ENCODE assay signal across 12 mouse cellular contexts in the genomic region with DNA sequence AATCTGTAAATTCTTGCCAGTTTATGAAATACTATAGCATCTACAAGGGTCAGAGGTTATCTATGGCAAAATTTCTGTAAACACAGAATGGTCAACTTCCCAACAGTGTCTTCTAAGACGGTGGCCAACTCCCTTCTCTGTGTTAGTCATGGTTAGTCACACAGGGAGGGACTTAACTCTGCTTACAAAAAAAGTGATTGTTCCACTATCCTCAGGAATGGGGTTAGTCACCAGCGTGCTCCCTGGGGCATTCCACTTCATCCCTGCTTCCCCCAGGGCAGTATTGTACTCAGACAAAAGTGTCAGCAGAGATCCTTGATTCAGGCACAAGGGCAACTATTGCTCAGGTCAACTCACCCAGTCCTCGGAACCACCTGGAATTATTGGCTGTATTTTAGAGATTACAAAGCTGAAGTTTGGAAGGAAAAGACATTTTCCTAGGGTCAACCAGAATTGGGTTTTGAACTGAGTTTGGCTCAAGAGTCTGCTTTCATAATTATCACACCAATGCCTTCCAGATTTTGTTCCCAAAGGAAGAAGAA.
DNase-seq lines count a peak whose midpoint lies in the region; ATAC-seq and TF ChIP-seq lines count a peak whose summit lies in the region.
"Had no signal": no experiment of that assay in that cellular context is flagged by ENCODE, and none has a peak within 500 bp of the region (broad histone marks: within the 10 kb centered on the region; RNA-seq: fewer than 3 reads in every experiment).

No protein-coding gene starts in this region.

- H3K4me1 ChIP-seq in stomach, embryonic 16.5 days (ENCODE audit: control insufficient read depth, insufficient read depth, low read length) = no peaks in the 10 kb centered on the region
- H3K4me1 ChIP-seq in liver, postnatal 0 days (ENCODE audit: insufficient read depth) = 0 out of 2 replicates have a peak, but pooled peaks cover 3% of the 10 kb centered on the region
- H3K4me1 ChIP-seq: lung, embryonic 15.5 days; midbrain, embryonic 12.5 days had no signal

- no peak overlapping the region for H3K9ac ChIP-seq in stomach, embryonic 16.5 days (ENCODE audit: low read length)
- H3K9ac ChIP-seq in liver, postnatal 0 days (replicated peaks) = no peak overlapping the region
- H3K9ac ChIP-seq: lung, embryonic 15.5 days; midbrain, embryonic 12.5 days had no signal

- peak; percentile 51 for DNase-seq in gastrocnemius, adult 2 months
- no peak for DNase-seq in gastrocnemius, postnatal 4 days (ENCODE audit: low spot score in 2 of 2)
- DNase-seq in NIH3T3 (ENCODE audit: low read depth) (peak; percentile 84), liver (no peak)
- DNase-seq in heart, adult 9 months (ENCODE audit: low spot score in 2 of 2) = peak; percentile 10 to 44
- DNase-seq in right cerebral cortex, postnatal 4 days = no peak
- DNase-seq in liver, postnatal 0 days = no peak
- DNase-seq: cerebellum, adult 11-12 months; kidney, postnatal 25 days had no signal

- peak; percentile 77; the same call in 1 of the 2 replicates for ATAC-seq in stomach, embryonic 16.5 days (ENCODE audit: insufficient read depth, low FRiP score)
- no peak for ATAC-seq in liver, postnatal 0 days

- intact Hi-C loops in gastrocnemius, adult 2 months (cut with DNase I) = no loop called here

- H3K4me2 ChIP-seq in stomach, embryonic 16.5 days (ENCODE audit: low read depth, low read length) = no peak overlapping the region
- no peak overlapping the region for H3K4me2 ChIP-seq in liver, postnatal 0 days (ENCODE audit: low read depth, low read length)
- H3K4me2 ChIP-seq: lung, embryonic 15.5 days; midbrain, embryonic 12.5 days had no signal

- H3K27ac ChIP-seq in gastrocnemius, adult 2 months = no peak overlapping the region
- H3K27ac ChIP-seq in stomach, embryonic 16.5 days (ENCODE audit: low read length) = no peak overlapping the region
- no peak overlapping the region for H3K27ac ChIP-seq in liver, postnatal 0 days (ENCODE audit: low read depth)
- H3K27ac ChIP-seq: lung, embryonic 15.5 days; midbrain, embryonic 12.5 days had no signal

- TF ChIP-seq CTCF in gastrocnemius, adult 2 months (IDR thresholded peaks at IDR 0.05) = no peak
- TF ChIP-seq CTCF in liver, postnatal 0 days (IDR thresholded peaks at IDR 0.05; ENCODE audit: low read depth) = no peak

- WGBS in stomach, embryonic 16.5 days = 53% methylated on average over 3 of the region's 3 CpGs
- whole genome bisulfite sequencing in liver, postnatal 0 days (ENCODE audit: insufficient replicate concordance) = 55% methylated on average over 3 of the region's 3 CpGs

- H3K27me3 ChIP-seq in stomach, embryonic 16.5 days (ENCODE audit: control insufficient read depth, insufficient read depth, low read length) = no peaks in the 10 kb centered on the region
- no peaks in the 10 kb centered on the region for H3K27me3 ChIP-seq in liver, postnatal 0 days (ENCODE audit: insufficient read depth, low read length)
- H3K27me3 ChIP-seq: lung, embryonic 15.5 days; midbrain, embryonic 12.5 days had no signal

- H3K4me3 ChIP-seq in gastrocnemius, adult 2 months = no peak overlapping the region
- H3K4me3 ChIP-seq in stomach, embryonic 16.5 days (replicated peaks; ENCODE audit: low read length) = no peak overlapping the region
- no peak overlapping the region for H3K4me3 ChIP-seq in liver, postnatal 0 days (ENCODE audit: low read depth, low read length)
- H3K4me3 ChIP-seq: lung, embryonic 15.5 days; midbrain, embryonic 12.5 days had no signal

- no peaks in the 10 kb centered on the region for H3K36me3 ChIP-seq in stomach, embryonic 16.5 days (ENCODE audit: control insufficient read depth, insufficient read depth, low read length)
- H3K36me3 ChIP-seq in liver, postnatal 0 days (replicated peaks; ENCODE audit: insufficient read depth, low read length) = no peaks in the 10 kb centered on the region
- H3K36me3 ChIP-seq: lung, embryonic 15.5 days; midbrain, embryonic 12.5 days had no signal

- no peak for TF ChIP-seq EP300 in liver, postnatal 0 days (IDR thresholded peaks at IDR 0.05; ENCODE audit: low read depth)

- no peaks in the 10 kb centered on the region for H3K9me3 ChIP-seq in stomach, embryonic 16.5 days (replicated peaks; ENCODE audit: control insufficient read depth, low read length)
- H3K9me3 ChIP-seq in liver, postnatal 0 days (ENCODE audit: low read length) = no peaks in the 10 kb centered on the region
- H3K9me3 ChIP-seq: lung, embryonic 15.5 days; midbrain, embryonic 12.5 days had no signal

Comparison
In these comparisons a context has a peak if more than half of its experiments do, and no peak if none do; other contexts are left out.
1. DNase-seq: peak in gastrocnemius, adult 2 months (single experiment), NIH3T3 (single experiment) and heart, adult 9 months (2 of 2); none in gastrocnemius, postnatal 4 days (0 of 2), liver (single experiment), right cerebral cortex, postnatal 4 days (single experiment) and liver, postnatal 0 days (single experiment).